Mouse (Mus musculus) layer of hippocampus, adult 18-20 months (tissue): Measurements from ENCODE around the gene Sfxn5. TPM values are rescaled to one million over a fixed set of nuclear protein-coding genes. Genes with fewer than 3 reads are reported as not detected.

ENCODE experiments used
- DNase-seq, 2 experiments: peaks; one replicate each; pipeline ENCODE4 v3.0.0; 2022; ENCODE audit warnings: low spot score in 2 of 2
- total RNA-seq, 2 experiments: library from RNA; stranded (reverse); gene quantifications; 2 replicates each; pipeline ENCODE4 v1.2.3; 2021

The Sfxn5 gene
- total RNA-seq, 2 experiments from 2014 or later: 177 TPM

GRCm38 (mm10) chr6:85293255-85294003 is 39.8 kb downstream of the Sfxn5 start:
- no peak for DNase-seq

- no peak for DNase-seq
These were observed 42.1 kb downstream of the Sfxn5 start for GRCm38 (mm10) chr6:85290869-85291824.

GRCm38 (mm10) chr6:85288193-85288857 is 44.9 kb downstream of the Sfxn5 start:
- no peak for DNase-seq

GRCm38 (mm10) chr6:85286283-85287047 is 46.8 kb downstream of the Sfxn5 start:
- DNase-seq: no peak

GRCm38 (mm10) chr6:85280871-85281270 is 52.4 kb downstream of the Sfxn5 start:
- DNase-seq: peak; percentile 13 to 56

- DNase-seq: peak in 1 of 2 experiments; percentile 59
These were observed 56.7 kb downstream of the Sfxn5 start for GRCm38 (mm10) chr6:85276571-85276970.

GRCm38 (mm10) chr6:85272436-85272835 is 60.8 kb downstream of the Sfxn5 start:
- no peak for DNase-seq

GRCm38 (mm10) chr6:85266060-85266459 is 67.2 kb downstream of the Sfxn5 start:
- no peak for DNase-seq

GRCm38 (mm10) chr6:85264982-85265518 is 68.2 kb downstream of the Sfxn5 start:
- DNase-seq: no peak

- no peak for DNase-seq
These were observed 70.2 kb downstream of the Sfxn5 start for GRCm38 (mm10) chr6:85262865-85263515.

GRCm38 (mm10) chr6:85259094-85259630 is 74.1 kb downstream of the Sfxn5 start:
- no peak for DNase-seq

GRCm38 (mm10) chr6:85255578-85255977 is 77.6 kb downstream of the Sfxn5 start:
- DNase-seq: no peak

- no peak for DNase-seq
These were observed 79.2 kb downstream of the Sfxn5 start for GRCm38 (mm10) chr6:85253994-85254541.

- no peak for DNase-seq
These were observed 79.9 kb downstream of the Sfxn5 start for GRCm38 (mm10) chr6:85253275-85253674.

GRCm38 (mm10) chr6:85252251-85253058 is 80.8 kb downstream of the Sfxn5 start:
- DNase-seq: no peak

- DNase-seq: no peak
These were observed 82.4 kb downstream of the Sfxn5 start for GRCm38 (mm10) chr6:85250811-85251241.

GRCm38 (mm10) chr6:85249821-85250220 is 83.4 kb downstream of the Sfxn5 start:
- no peak for DNase-seq

GRCm38 (mm10) chr6:85239044-85239489 is 94.2 kb downstream of the Sfxn5 start:
- DNase-seq: peak in 1 of 2 experiments; percentile 53
